14 mouse cellular contexts compared by ENCODE assay signal in the genomic region with DNA sequence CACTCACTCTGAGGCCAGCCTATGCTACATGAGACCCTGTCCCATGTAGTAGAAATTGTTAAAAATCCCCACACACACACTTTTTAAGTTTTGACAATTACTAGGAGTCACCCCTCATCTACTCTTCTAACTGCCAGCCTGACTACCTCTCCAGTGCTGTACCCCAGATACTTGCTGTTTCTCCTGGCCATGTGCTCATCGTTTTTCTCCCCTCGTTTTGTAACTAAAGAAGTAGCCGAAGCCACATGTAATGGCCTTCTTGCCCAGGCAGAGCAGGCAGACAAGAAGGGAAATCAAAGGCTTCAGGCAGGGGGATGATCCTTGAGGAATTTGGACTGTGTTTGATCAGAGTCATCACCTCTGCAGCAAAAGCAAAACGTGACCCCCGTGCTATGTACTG.
DNase-seq lines count a peak whose midpoint lies in the region; ATAC-seq lines count a peak whose summit lies in the region.
"Had no signal": no experiment of that assay in that cellular context is flagged by ENCODE, and none has a peak within 500 bp of the region (broad histone marks: within the 10 kb centered on the region; RNA-seq: fewer than 3 reads in every experiment).

No protein-coding gene starts in this region.

- peaks cover 4% of the 10 kb centered on the region; the same call in 1 of the 2 replicates for H3K4me1 ChIP-seq in forebrain, embryonic 13.5 days
- peaks cover 3% of the 10 kb centered on the region; the same call in 1 of the 2 replicates for H3K4me1 ChIP-seq in forebrain, embryonic 16.5 days (replicated peaks; ENCODE audit: control insufficient read depth, insufficient read depth, low read length)
- no peaks in the 10 kb centered on the region for H3K4me1 ChIP-seq in midbrain, embryonic 11.5 days (ENCODE audit: control insufficient read depth, insufficient read depth, low read length)
- H3K4me1 ChIP-seq in midbrain, embryonic 10.5 days = no peaks in the 10 kb centered on the region
- H3K4me1 ChIP-seq: embryonic facial prominence, embryonic 10.5 days; embryonic facial prominence, embryonic 12.5 days had no signal

- 82% methylated on average over 5 of the region's 5 CpGs for whole genome bisulfite sequencing in forebrain, embryonic 13.5 days
- WGBS in forebrain, embryonic 16.5 days = 80% methylated on average over 5 of the region's 5 CpGs
- 71% methylated on average over 5 of the region's 5 CpGs for WGBS in midbrain, embryonic 11.5 days
- 73% methylated on average over 5 of the region's 5 CpGs for WGBS in midbrain, embryonic 10.5 days

- DNase-seq in embryo, embryonic 10 days (ENCODE audit: low spot score) = peak; percentile 6
- DNase-seq in embryo, embryonic 9.5 days (ENCODE audit: extremely low spot score) = no peak
- peak; percentile 83 for DNase-seq in midbrain, embryonic 11.5 days (ENCODE audit: low spot score, missing footprints)
- no peak for DNase-seq in midbrain, embryonic 10.5 days (ENCODE audit: low spot score)
- DNase-seq: adrenal gland, adult 8-10 months had no signal

- no peak overlapping the region for H3K4me3 ChIP-seq in forebrain, embryonic 13.5 days
- H3K4me3 ChIP-seq in forebrain, embryonic 16.5 days (replicated peaks; ENCODE audit: low read length) = no peak overlapping the region
- H3K4me3 ChIP-seq in midbrain, embryonic 11.5 days (ENCODE audit: low read depth, low read length) = no peak overlapping the region
- H3K4me3 ChIP-seq in midbrain, embryonic 10.5 days = no peak overlapping the region
- H3K4me3 ChIP-seq: embryonic facial prominence, embryonic 10.5 days; embryonic facial prominence, embryonic 12.5 days had no signal

- H3K36me3 ChIP-seq in forebrain, embryonic 13.5 days (ENCODE audit: poor library complexity, severe bottlenecking) = no peaks in the 10 kb centered on the region
- H3K36me3 ChIP-seq in forebrain, embryonic 16.5 days (ENCODE audit: control insufficient read depth, insufficient read depth) = no peaks in the 10 kb centered on the region
- H3K36me3 ChIP-seq in midbrain, embryonic 11.5 days (ENCODE audit: control insufficient read depth, insufficient read depth, low read length) = no peaks in the 10 kb centered on the region
- no peaks in the 10 kb centered on the region for H3K36me3 ChIP-seq in midbrain, embryonic 10.5 days
- H3K36me3 ChIP-seq: embryonic facial prominence, embryonic 10.5 days; embryonic facial prominence, embryonic 12.5 days; G1E had no signal

- no peak overlapping the region for H3K4me2 ChIP-seq in forebrain, embryonic 13.5 days
- H3K4me2 ChIP-seq in forebrain, embryonic 16.5 days (ENCODE audit: low read length) = no peak overlapping the region
- H3K4me2 ChIP-seq in midbrain, embryonic 11.5 days = no peak overlapping the region
- H3K4me2 ChIP-seq: embryonic facial prominence, embryonic 12.5 days had no signal

- H3K27ac ChIP-seq in forebrain, embryonic 13.5 days = no peak overlapping the region
- no peak overlapping the region for H3K27ac ChIP-seq in forebrain, embryonic 16.5 days (ENCODE audit: low read length)
- H3K27ac ChIP-seq in midbrain, embryonic 11.5 days (ENCODE audit: low read depth, low read length) = no peak overlapping the region
- H3K27ac ChIP-seq in midbrain, embryonic 10.5 days (replicated peaks) = no peak overlapping the region
- H3K27ac ChIP-seq: embryonic facial prominence, embryonic 10.5 days; embryonic facial prominence, embryonic 12.5 days had no signal

- H3K9ac ChIP-seq in forebrain, embryonic 13.5 days = no peak overlapping the region
- no peak overlapping the region for H3K9ac ChIP-seq in forebrain, embryonic 16.5 days (replicated peaks; ENCODE audit: low read depth, low read length)
- H3K9ac ChIP-seq in midbrain, embryonic 11.5 days (ENCODE audit: low read length) = no peak overlapping the region
- H3K9ac ChIP-seq: embryonic facial prominence, embryonic 12.5 days; forebrain, postnatal 0 days had no signal

- no peaks in the 10 kb centered on the region for H3K9me3 ChIP-seq in forebrain, embryonic 13.5 days (replicated peaks)
- H3K9me3 ChIP-seq in forebrain, embryonic 16.5 days (ENCODE audit: control insufficient read depth, low read length) = no peaks in the 10 kb centered on the region
- no peaks in the 10 kb centered on the region for H3K9me3 ChIP-seq in midbrain, embryonic 11.5 days (ENCODE audit: control insufficient read depth, low read length)
- no peaks in the 10 kb centered on the region for H3K9me3 ChIP-seq in midbrain, embryonic 10.5 days (replicated peaks)
- H3K9me3 ChIP-seq: embryonic facial prominence, embryonic 10.5 days; embryonic facial prominence, embryonic 12.5 days had no signal

- peak; percentile 36; the same call in 1 of the 2 replicates for ATAC-seq in forebrain, embryonic 13.5 days
- ATAC-seq in forebrain, embryonic 16.5 days = no peak
- ATAC-seq in midbrain, embryonic 11.5 days (ENCODE audit: low FRiP score) = no peak
- ATAC-seq: activated CD4-positive, CD25-positive, alpha-beta regulatory T cell, adult 4 months; CD4-positive, CD25-positive, alpha-beta regulatory T cell, adult 4 months had no signal

- H3K27me3 ChIP-seq in forebrain, embryonic 13.5 days = no peaks in the 10 kb centered on the region
- H3K27me3 ChIP-seq in forebrain, embryonic 16.5 days (replicated peaks; ENCODE audit: control insufficient read depth, insufficient read depth, low read length) = no peaks in the 10 kb centered on the region
- H3K27me3 ChIP-seq in midbrain, embryonic 11.5 days (ENCODE audit: control insufficient read depth, insufficient read depth, low read length) = no peaks in the 10 kb centered on the region
- no peaks in the 10 kb centered on the region for H3K27me3 ChIP-seq in midbrain, embryonic 10.5 days (ENCODE audit: low read depth, poor library complexity, severe bottlenecking)
- H3K27me3 ChIP-seq: CH12.LX; embryonic facial prominence, embryonic 12.5 days had no signal

Comparison
In these comparisons a context has a peak if more than half of its experiments do, and no peak if none do; other contexts are left out.
1. DNase-seq: peak in embryo, embryonic 10 days (single experiment) and midbrain, embryonic 11.5 days (single experiment); none in embryo, embryonic 9.5 days (single experiment) and midbrain, embryonic 10.5 days (single experiment).